Mouse (Mus musculus): ENCODE data around the gene Bcl2l10.
A peak's percentile ranks its signal among the peaks of the same experiment; 100 is the strongest.

Bcl2l10 gene

DNA sequence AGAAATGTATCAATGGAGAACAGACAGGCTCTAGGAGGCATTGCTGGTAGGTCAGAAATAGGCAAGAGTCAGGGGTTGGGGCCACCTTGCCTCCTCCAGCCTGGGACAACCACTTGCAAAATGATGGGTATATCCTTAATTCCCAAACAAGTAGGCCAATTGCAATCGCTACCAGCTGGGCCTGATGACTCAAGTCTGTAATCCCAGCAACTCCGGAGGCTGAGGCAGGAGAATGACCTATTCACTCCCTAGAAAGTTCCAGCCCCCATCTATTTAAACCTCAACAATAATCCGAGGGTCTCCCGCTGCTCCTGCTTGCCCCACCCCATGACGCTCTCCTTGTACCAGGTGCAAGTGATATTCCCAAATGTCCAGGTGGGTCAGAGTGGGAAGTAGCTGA is at the start of gene Bcl2l10:
Gene Bcl2l10 (plus strand): TSS at position 301 of the 400 bp plus-strand sequence.
- no peak for DNase-seq

GRCm38 (mm10) chr9:75299342-75299741 is 48.2 kb upstream of the Bcl2l10 start:
- no peak for DNase-seq

- no peak for DNase-seq
Observed at GRCm38 (mm10) chr9:75303033-75303432, 44.5 kb upstream of the Bcl2l10 start.

DNA sequence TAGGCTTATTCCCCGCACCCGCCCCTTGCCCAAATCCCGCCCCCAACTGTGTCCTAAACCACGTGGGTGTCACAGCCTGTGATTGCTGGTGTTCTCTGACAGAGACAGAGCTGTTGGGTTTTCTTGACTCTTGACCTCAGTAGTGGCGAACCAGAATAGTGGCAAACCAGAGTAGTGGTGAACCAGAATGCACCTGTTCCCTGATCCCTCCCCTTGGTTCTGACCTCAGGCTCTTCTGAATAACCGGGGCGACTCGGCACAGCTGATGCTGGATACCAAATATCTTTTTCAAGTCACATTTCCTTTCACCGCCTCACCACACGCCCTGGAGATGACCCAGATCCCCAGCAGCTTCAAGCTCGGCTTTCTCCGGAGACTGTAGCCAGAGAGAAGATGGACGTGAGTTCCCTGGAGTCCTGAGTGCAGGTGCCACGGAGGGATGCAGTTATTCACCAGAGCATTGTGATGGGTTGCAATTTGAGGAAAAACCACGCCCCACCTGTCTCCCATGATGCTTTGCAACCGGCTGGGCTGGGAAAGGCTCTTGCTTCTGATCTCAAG is 43.8 kb upstream of the Bcl2l10 start:
- DNase-seq: peak; percentile 52 to 55

GRCm38 (mm10) chr9:75304286-75304685 is 43.3 kb upstream of the Bcl2l10 start:
- DNase-seq: no peak

- peak; percentile 89 to 91 for DNase-seq
Observed at GRCm38 (mm10) chr9:75306126-75306898, 41.2 kb upstream of the Bcl2l10 start, which contains the start of gene Gnb5. Gnb5 (plus strand) TSS chr9:75306288.

DNA sequence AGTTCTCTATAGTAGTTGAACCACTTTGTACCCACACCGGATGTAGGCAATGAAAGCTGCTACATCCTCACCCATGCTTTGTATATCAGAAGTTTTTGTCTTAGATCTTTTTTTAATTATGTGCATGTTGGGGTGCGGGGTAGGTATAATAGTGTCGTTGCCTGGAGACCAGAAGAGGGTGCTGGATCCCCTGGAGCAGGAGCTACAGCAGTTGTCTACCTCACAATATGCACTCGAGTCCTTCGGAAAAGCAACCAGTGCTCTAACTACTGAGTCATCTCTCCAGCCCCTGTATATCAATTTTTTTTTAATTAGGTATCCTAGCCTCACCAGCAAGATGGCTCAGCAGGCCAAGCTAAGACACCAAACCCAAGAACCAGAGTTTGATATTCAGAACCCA is 40.5 kb upstream of the Bcl2l10 start:
- peak in 1 of 2 experiments; percentile 27 for DNase-seq

- DNase-seq: peak in 1 of 2 experiments; percentile 32
Observed at GRCm38 (mm10) chr9:75308621-75309020, 38.9 kb upstream of the Bcl2l10 start.

DNA sequence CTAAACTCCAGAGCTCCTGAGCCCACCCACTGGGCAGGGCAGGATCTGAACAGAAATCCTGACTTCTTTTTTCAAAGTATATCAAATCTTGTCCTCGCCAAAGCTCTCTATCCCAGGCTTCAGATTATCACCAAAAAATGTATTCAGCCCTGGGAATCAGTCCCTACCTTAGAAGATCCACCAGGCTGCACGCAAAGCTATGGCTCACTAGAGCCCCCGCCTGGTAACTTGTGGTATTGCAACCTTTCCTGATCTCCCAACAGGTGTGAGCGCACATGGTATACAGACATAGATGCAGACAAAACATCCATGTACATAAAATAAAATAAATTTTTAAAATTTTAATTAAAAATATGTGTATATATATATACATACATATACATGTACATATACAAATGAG is 35.5 kb upstream of the Bcl2l10 start:
- DNase-seq: peak; percentile 91 to 94

DNA sequence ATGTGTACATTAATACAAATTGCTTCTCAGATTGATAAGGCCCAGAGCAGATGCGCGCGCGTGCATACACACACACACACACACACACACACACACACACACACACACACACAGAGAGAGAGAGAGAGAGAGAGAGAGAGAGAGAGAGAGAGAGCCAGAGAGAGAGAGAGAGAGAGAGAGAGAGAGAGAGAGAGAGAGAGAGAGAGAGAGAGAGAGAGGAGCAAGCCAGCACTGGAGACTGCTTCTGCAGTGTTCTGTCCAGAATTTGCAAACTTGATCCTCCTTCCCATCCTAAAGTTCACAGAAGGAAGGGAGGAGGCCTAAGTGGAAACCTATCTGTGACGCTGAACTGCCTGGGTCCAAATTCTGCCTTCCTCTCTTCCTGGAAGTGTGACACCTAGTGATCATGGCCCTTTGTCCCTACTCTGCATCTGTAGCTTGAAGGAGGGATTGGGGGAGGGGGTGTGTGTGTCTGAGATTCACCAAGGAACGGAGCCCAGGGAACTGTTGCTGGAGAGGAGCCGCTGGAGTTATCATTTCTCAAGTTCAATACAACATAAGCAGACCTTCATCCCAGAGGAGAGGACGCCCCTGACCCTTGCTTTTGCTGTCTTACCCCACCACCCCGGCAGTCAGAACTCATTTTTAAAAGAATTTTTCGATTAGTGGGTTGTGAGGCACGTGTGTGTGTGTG is 34.3 kb upstream of the Bcl2l10 start:
- DNase-seq: no peak

GRCm38 (mm10) chr9:75313832-75314516 is 33.6 kb upstream of the Bcl2l10 start:
- peak; percentile 93 for DNase-seq

DNA sequence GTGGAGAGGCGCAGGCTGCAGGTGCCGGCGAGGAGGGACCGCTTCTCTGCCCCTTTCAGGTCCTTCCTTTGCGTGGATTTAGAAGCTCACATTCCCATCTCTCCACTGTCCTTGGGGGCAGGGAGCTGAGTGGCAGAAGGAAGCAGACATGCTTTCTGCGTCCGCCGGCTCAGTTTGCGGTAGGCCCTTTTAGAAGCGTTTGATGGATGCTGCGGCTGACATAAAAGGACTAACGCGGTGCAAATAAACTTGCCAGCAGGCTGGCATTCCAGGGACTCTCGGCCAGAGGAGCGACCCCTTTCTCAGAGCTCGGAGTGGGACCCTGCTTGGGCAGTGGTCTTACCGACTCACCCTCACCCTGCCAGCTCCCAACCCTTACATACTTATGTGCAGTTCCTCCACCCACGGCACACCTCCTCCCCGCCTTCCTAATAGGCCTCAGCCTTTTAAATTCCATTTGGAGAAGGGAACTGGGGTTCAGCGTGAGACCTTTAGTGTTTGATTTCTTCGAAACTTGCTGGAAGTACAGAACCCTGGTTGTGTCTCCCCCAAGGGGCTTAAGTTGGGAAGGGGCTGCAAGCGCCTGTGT is 32.9 kb upstream of the Bcl2l10 start:
- DNase-seq: no peak

- no peak for DNase-seq
Observed at GRCm38 (mm10) chr9:75315238-75315637, 32.3 kb upstream of the Bcl2l10 start.

GRCm38 (mm10) chr9:75316771-75317170 is 30.8 kb upstream of the Bcl2l10 start:
- no peak for DNase-seq

GRCm38 (mm10) chr9:75318196-75318595 is 29.4 kb upstream of the Bcl2l10 start:
- DNase-seq: no peak

- peak; percentile 56 to 72 for DNase-seq
Observed at GRCm38 (mm10) chr9:75319365-75319764, 28.2 kb upstream of the Bcl2l10 start.

- peak; percentile 55 to 74 for DNase-seq
Observed at GRCm38 (mm10) chr9:75322099-75322885, 25.3 kb upstream of the Bcl2l10 start.

DNA sequence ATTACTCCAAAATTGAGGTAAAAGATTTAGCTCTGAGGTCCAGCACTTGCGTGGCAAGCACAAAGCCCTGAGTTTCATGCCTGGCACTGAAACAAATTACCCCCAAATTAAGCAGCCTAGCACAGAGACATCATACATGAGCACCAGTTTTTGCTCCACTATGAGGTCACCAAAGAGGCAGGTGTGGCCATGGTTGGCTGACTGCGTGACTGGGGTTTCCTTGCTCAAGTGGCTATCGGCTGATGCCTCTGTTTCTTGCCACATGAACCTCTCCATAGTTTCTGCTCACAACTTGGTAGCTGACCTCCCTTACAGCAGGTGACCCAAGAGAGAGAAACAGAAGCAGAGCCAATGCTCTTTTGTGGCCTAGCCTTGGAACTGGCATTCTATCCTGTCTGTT is 19.5 kb upstream of the Bcl2l10 start:
- DNase-seq: no peak

- DNase-seq: no peak
Observed at GRCm38 (mm10) chr9:75330821-75331220, 16.7 kb upstream of the Bcl2l10 start.

DNA sequence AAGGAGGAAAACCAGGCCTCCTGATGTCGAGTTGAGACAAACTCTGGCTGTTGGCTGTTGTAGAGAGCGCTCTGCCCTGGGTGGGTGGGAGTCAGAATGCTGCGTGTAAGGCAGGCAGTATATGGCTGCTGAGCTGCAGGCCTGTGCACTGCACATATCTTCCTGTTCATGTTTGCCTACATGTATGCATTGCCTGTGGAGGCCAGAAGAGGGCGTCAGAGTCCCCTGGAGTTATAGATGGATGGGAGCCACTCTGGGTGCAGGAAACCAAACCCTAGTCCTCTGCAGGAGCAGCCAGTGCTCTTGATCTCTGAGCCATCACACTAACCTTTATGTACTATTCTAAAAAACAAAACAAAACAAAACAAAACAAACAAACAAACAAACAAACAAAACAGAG is 13.1 kb upstream of the Bcl2l10 start:
- DNase-seq: no peak

DNA sequence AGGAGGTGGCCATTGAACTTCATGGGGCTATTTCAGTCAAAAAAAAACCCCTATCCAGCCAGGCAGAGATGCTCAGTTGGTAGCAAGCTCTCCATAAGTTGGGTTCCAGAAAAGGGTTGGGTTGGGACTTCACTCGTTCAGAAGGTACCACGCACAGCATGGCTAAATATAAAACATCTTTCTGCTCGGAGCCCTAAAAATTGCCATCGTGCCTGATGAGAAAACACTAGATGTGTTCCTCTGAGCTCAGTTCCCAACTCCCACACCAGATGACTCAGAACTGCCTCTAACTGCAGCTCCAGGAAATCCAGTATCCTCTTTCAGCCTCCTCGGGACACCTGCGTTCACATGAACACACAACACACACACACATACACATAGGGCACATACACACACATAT is 9.5 kb upstream of the Bcl2l10 start:
- DNase-seq: no peak

DNA sequence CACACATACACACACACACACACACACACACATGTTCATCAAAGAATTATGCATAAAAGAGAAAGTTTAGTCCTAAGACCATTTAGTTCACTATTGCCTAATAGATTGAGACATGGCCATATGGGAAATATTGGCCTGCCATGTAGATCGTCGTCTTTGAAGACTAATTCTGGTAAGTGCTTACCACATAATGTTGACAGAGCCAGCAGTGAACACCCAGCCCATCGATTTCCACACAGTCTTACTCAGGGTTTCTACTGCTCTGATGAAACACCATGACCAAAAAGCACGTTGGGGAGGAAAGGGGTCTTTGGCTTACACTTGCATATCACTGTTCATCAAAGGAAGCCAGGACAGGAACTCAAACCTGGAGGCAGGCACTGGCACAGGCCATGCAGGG is 5.1 kb upstream of the Bcl2l10 start:
- no peak for DNase-seq
